Mouse (Mus musculus) liver, embryonic 16.5 days (tissue): ENCODE data around the gene Bub1. TPM values are rescaled to one million over a fixed set of nuclear protein-coding genes. Genes with fewer than 3 reads are reported as not detected.

ENCODE experiments used
- ATAC-seq: fragments of 200-750 bp; cut with Nextera tagmentation; 2 replicates; pipeline ENCODE4 v1.8.0; 2017; ENCODE audit warnings: low read depth, mild to moderate bottlenecking, moderate number of reproducible peaks, moderate library complexity
- H3K27ac ChIP-seq: fragments of 300-500 bp; sonication (generic); 2 replicates; pipeline ENCODE4 v1.5.1; 2014; ENCODE audit warnings: mild to moderate bottlenecking, low read length
- H3K27me3 ChIP-seq: fragments of 300-500 bp; sonication (generic); 2 replicates; pipeline ENCODE4 v1.6.1; 2014; ENCODE audit warnings: low read depth, low read length, mixed read lengths; ENCODE audit not compliant: control insufficient read depth, insufficient read depth
- H3K36me3 ChIP-seq: fragments of 300-500 bp; sonication (generic); 2 replicates; pipeline ENCODE4 v1.6.1; 2014; ENCODE audit warnings: mild to moderate bottlenecking; ENCODE audit not compliant: control insufficient read depth, insufficient read depth
- H3K4me1 ChIP-seq: fragments of 300-500 bp; sonication (generic); 2 replicates; pipeline ENCODE4 v1.6.1; 2014; ENCODE audit warnings: low read depth, low read length, mixed read lengths; ENCODE audit not compliant: control insufficient read depth
- H3K4me2 ChIP-seq: fragments of 300-500 bp; sonication (generic); 2 replicates; pipeline ENCODE4 v1.6.1; 2014; ENCODE audit warnings: low read depth, low read length, mixed read lengths
- H3K4me3 ChIP-seq: fragments of 300-500 bp; sonication (generic); 2 replicates; pipeline ENCODE4 v1.5.1; 2014; ENCODE audit warnings: low read depth, mild to moderate bottlenecking, low read length
- H3K9ac ChIP-seq: fragments of 300-500 bp; sonication (generic); 2 replicates; pipeline ENCODE4 v1.6.1; 2014; ENCODE audit warnings: low read depth, low read length
- H3K9me3 ChIP-seq: fragments of 300-500 bp; sonication (generic); replicated peaks from 2 replicates; pipeline ENCODE4 v1.6.1; 2016; ENCODE audit warnings: low read length; ENCODE audit not compliant: control insufficient read depth
- WGBS: fragments of 180-500 bp; shearing (Covaris S2); extraction: QIAGEN DNeasy Blood & Tissue Kit; methylation state at CpG from one replicate; pipeline ENCODE4 v1.1.7; 2014; ENCODE audit not compliant: insufficient replicate concordance; 5-methylcytosine and 5-hydroxymethylcytosine counted together
- polyA plus RNA-seq: library from polyadenylated mRNA; unstranded; fragments of >200 nt; fragmentation: Nextera tagmentation; extraction: Ambion mirVana; gene quantifications from 2 replicates; pipeline ENCODE4 v1.2.1, GENCODE M21; 2015

The Bub1 gene
- polyA plus RNA-seq, 1 experiment from 2014 or later: 28.9 TPM

- Histone ChIP-seq H3K36me3 (no peaks in the 10 kb centered on the region), H3K4me2 (no peak overlapping the region), H3K4me3 (no peak overlapping the region), H3K9ac (no peak overlapping the region), H3K9me3 (no peaks in the 10 kb centered on the region), H3K4me1 (peaks cover 4% of the 10 kb centered on the region; the same call in 1 of the 2 replicates), H3K27me3 (no peaks in the 10 kb centered on the region), H3K27ac (no peak overlapping the region)
- no peak for ATAC-seq
- 45% methylated on average over 5 of the region's 5 CpGs for WGBS
Measured at GRCm38 (mm10) chr2:127759157-127759880, 72.3 kb downstream of the Bub1 start.

GRCm38 (mm10) chr2:127757171-127757570 lies 74.5 kb downstream of the Bub1 start:
- H3K4me3 ChIP-seq: no peak overlapping the region
- no peak overlapping the region for H3K27ac ChIP-seq
- no peak for ATAC-seq
- no peak overlapping the region for H3K4me2 ChIP-seq
- H3K9ac ChIP-seq: no peak overlapping the region
- no peaks in the 10 kb centered on the region for H3K9me3 ChIP-seq
- H3K36me3 ChIP-seq: no peaks in the 10 kb centered on the region
- peaks cover 4% of the 10 kb centered on the region; the same call in 1 of the 2 replicates for H3K4me1 ChIP-seq
- 37% methylated on average over 8 of the region's 8 CpGs for WGBS
- no peaks in the 10 kb centered on the region for H3K27me3 ChIP-seq

- H3K9me3 ChIP-seq: no peaks in the 10 kb centered on the region
- WGBS: 76% methylated on average over 4 of the region's 4 CpGs
- no peak overlapping the region for H3K9ac ChIP-seq
- no peak overlapping the region for H3K4me2 ChIP-seq
- H3K4me3 ChIP-seq: no peak overlapping the region
- H3K27ac ChIP-seq: no peak overlapping the region
- ATAC-seq: no peak
- no peaks in the 10 kb centered on the region for H3K4me1 ChIP-seq
- H3K36me3 ChIP-seq: no peaks in the 10 kb centered on the region
- no peaks in the 10 kb centered on the region for H3K27me3 ChIP-seq
Measured at GRCm38 (mm10) chr2:127754113-127754512, 77.6 kb downstream of the Bub1 start.

GRCm38 (mm10) chr2:127751849-127752610 lies 79.6 kb downstream of the Bub1 start:
- no peak overlapping the region for H3K4me3 ChIP-seq
- H3K9ac ChIP-seq: no peak overlapping the region
- WGBS: 64% methylated on average over 11 of the region's 11 CpGs
- H3K27me3 ChIP-seq: no peaks in the 10 kb centered on the region
- no peaks in the 10 kb centered on the region for H3K36me3 ChIP-seq
- H3K4me2 ChIP-seq: no peak overlapping the region
- no peak overlapping the region for H3K27ac ChIP-seq
- no peaks in the 10 kb centered on the region for H3K9me3 ChIP-seq
- H3K4me1 ChIP-seq: no peaks in the 10 kb centered on the region
- ATAC-seq: no peak

Other genes starting within 250 kb of the Bub1 start
- gene Zfp661, start 244.8 kb downstream of the Bub1 start, polyA plus RNA-seq: 1.0 and 1.1 TPM in 2 replicates
- gene Mrps5, start 244.6 kb downstream of the Bub1 start, polyA plus RNA-seq: 65.0 and 72.5 TPM in 2 replicates
- not detected in 2 replicates for gene Mal, start 175.2 kb downstream of the Bub1 start, polyA plus RNA-seq
- gene Mall, start 101.9 kb downstream of the Bub1 start, polyA plus RNA-seq: 0.07 and 0.25 TPM in 2 replicates
- 3.0 and 3.4 TPM in 2 replicates for gene Nphp1, start 43.0 kb downstream of the Bub1 start, polyA plus RNA-seq
- 12.7 and 16.3 TPM in 2 replicates for gene Mtln, start 39.4 kb downstream of the Bub1 start, polyA plus RNA-seq
- gene Acoxl, start 7.0 kb upstream of the Bub1 start, polyA plus RNA-seq: 0.04 and 0.05 TPM in 2 replicates